Mouse (Mus musculus): ENCODE data around the gene Iah1. TPM values are rescaled to one million over a fixed set of nuclear protein-coding genes. Genes with fewer than 3 reads are reported as not detected.
A peak's percentile ranks its signal among the peaks of the same experiment; 100 is the strongest.

Gene Iah1
- polyA plus RNA-seq, 1 experiment from 2014 or later, result 58.8 TPM

DNA sequence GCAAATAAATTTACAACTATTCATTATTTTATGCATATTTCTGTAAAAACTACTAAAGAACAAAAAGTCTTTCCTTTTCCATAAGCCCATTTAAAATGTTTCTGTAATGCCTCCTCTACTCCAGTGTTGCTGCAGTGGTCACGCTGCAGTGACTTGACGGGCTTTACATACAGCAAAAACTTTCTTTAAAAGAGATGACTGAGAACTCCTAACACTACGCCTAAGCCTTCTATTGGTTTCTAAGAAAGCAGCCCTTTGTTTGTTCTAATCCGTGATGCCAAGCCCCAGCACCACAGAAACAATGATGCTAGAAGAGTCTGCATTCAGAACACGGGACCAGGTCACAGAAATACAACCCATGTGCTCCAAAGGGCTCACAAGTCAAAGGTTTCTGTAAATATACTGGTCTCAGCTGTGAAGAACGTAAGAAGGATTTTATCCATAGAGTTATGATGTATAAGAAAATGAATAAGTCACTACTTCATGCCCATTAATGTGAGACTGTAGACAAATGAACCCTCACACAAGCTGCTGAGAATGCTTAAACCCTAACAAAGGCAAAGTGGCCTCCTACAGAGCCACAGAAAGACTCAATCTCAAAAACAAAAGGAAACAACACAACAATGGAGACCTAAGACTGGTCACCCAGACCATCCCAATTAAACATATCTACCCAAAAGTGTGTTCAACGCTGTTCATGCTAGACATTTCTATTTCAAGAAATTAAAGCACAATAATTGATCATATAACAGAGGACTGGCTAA is 34.1 kb downstream of the Iah1 start:
- Histone ChIP-seq H3K27me3 (replicated peaks) (no peaks in the 10 kb centered on the region), H3K4me2 (replicated peaks) (no peak overlapping the region), H3K4me1 (replicated peaks) (no peaks in the 10 kb centered on the region), H3K9ac (no peak overlapping the region), H3K9me3 (no peaks in the 10 kb centered on the region), H3K27ac (no peak overlapping the region), H3K4me3 (replicated peaks) (no peak overlapping the region), H3K36me3 (peaks cover 23% of the 10 kb centered on the region)
- WGBS, result 86% methylated on average over 7 of the region's 7 CpGs
- no peak for ATAC-seq

DNA sequence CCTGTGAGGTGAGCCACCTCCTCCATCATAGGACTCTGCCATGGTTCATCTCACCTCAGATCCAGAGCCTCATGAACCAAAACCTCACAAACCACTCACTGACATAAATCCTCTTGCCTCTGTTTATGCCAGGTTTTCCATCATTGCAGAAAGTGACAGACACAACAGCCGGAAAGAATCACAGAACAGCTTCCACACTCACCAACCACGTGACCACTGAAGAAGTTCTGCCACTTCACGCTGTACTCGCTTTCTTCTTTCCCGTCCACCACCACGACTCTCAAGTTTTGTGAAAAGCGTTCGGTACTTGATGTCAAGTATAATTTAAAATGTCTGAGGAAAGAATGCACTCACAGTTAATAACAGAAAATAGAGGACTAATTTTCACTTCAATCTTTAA is 37.5 kb downstream of the Iah1 start:
- Histone ChIP-seq H3K4me3 (replicated peaks) (no peak overlapping the region), H3K4me2 (replicated peaks) (no peak overlapping the region), H3K9me3 (no peaks in the 10 kb centered on the region), H3K4me1 (replicated peaks) (no peaks in the 10 kb centered on the region), H3K36me3 (peaks cover 23% of the 10 kb centered on the region), H3K27me3 (replicated peaks) (no peaks in the 10 kb centered on the region), H3K27ac (no peak overlapping the region), H3K9ac (no peak overlapping the region)
- WGBS, result 93% methylated on average over 8 of the region's 8 CpGs
- ATAC-seq, result no peak

DNA sequence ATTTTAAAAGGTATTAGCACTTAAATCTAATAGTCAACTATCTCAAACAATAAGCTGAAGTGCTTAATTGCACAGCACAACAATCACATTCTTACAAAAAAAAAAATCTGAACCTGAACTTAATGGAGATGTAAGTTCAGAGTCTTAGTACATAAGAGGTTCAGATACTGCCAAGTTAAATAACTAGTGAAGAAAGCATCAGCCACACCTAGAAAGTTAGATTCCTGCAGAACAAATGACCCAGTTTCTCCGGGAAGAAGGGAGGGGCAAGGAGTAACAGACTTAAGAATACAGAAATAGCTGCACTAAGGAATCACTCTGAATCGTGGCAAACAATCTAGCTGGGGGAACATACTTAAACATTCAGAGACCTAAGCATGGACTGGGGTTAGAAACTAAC is 46.5 kb downstream of the Iah1 start:
- no peaks in the 10 kb centered on the region for H3K36me3 ChIP-seq
- ATAC-seq, result no peak
- H3K27ac ChIP-seq, result no peak overlapping the region
- WGBS, result 55% methylated on average over 2 of the region's 2 CpGs
- no peak overlapping the region for H3K4me3 ChIP-seq (replicated peaks)
- no peak overlapping the region for H3K9ac ChIP-seq
- no peaks in the 10 kb centered on the region for H3K27me3 ChIP-seq (replicated peaks)
- no peak overlapping the region for H3K4me2 ChIP-seq (replicated peaks)
- no peaks in the 10 kb centered on the region for H3K4me1 ChIP-seq (replicated peaks)
- no peaks in the 10 kb centered on the region for H3K9me3 ChIP-seq

- no peak overlapping the region for H3K27ac ChIP-seq
- no peak overlapping the region for H3K9ac ChIP-seq
- no peak overlapping the region for H3K4me3 ChIP-seq (replicated peaks)
- H3K36me3 ChIP-seq, result no peaks in the 10 kb centered on the region
- H3K4me2 ChIP-seq (replicated peaks), result no peak overlapping the region
- no peak for ATAC-seq
- no peaks in the 10 kb centered on the region for H3K9me3 ChIP-seq
- H3K4me1 ChIP-seq (replicated peaks), result no peaks in the 10 kb centered on the region
- WGBS, result 94% methylated on average over 3 of the region's 3 CpGs
- no peaks in the 10 kb centered on the region for H3K27me3 ChIP-seq (replicated peaks)
Measured at GRCm38 (mm10) chr12:21363195-21363594, 47.0 kb downstream of the Iah1 start.

GRCm38 (mm10) chr12:21364624-21365435 is 48.6 kb downstream of the Iah1 start:
- no peaks in the 10 kb centered on the region for H3K4me1 ChIP-seq (replicated peaks)
- WGBS, result 80% methylated on average over 10 of the region's 10 CpGs
- no peak overlapping the region for H3K9ac ChIP-seq
- no peaks in the 10 kb centered on the region for H3K36me3 ChIP-seq
- no peaks in the 10 kb centered on the region for H3K27me3 ChIP-seq (replicated peaks)
- H3K9me3 ChIP-seq, result no peaks in the 10 kb centered on the region
- no peak overlapping the region for H3K4me2 ChIP-seq (replicated peaks)
- no peak for ATAC-seq
- H3K27ac ChIP-seq, result no peak overlapping the region
- H3K4me3 ChIP-seq (replicated peaks), result no peak overlapping the region

DNA sequence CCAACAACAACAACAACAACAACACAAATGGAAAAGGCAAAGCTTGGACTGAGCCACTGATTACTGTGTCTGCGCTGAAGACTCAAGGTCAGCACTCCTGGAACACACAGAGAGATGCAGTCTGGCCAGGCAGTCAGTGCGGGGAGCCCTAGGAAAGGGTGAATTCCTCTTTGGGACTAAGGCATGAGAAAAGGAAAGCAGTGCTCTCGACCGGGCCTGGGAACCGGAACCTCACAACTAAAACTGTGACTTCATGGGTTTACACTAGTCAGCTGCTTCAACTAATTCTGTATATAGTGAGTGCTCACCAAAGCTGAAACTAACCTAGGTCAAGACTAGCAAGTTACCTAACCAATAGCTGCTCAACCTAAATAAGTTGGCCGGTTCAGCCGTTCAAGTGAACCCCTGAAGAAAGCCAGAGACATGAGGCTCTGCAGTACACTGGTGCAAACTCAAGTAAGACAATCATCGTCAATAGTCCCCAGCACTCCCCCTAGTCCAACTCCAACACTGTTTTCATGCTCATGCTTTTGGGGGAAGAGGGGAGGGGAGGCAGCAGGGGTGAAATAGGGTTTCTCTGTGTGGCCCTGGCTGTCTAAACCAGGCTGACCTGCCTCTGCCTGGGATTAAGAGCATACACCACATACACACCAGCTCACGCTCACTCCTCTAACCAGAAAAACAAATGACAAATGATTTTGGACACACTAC is 52.3 kb downstream of the Iah1 start:
- no peaks in the 10 kb centered on the region for H3K36me3 ChIP-seq
- H3K4me3 ChIP-seq (replicated peaks), result no peak overlapping the region
- H3K4me2 ChIP-seq (replicated peaks), result no peak overlapping the region
- H3K27ac ChIP-seq, result no peak overlapping the region
- H3K27me3 ChIP-seq (replicated peaks), result no peaks in the 10 kb centered on the region
- 86% methylated on average over 9 of the region's 9 CpGs for WGBS
- ATAC-seq, result no peak
- H3K9me3 ChIP-seq, result no peaks in the 10 kb centered on the region
- H3K4me1 ChIP-seq (replicated peaks), result no peaks in the 10 kb centered on the region
- no peak overlapping the region for H3K9ac ChIP-seq

GRCm38 (mm10) chr12:21369087-21369410 is 52.9 kb downstream of the Iah1 start:
- ATAC-seq, result no peak
- no peak overlapping the region for H3K4me2 ChIP-seq (replicated peaks)
- H3K9me3 ChIP-seq, result no peaks in the 10 kb centered on the region
- no peaks in the 10 kb centered on the region for H3K27me3 ChIP-seq (replicated peaks)
- H3K9ac ChIP-seq, result no peak overlapping the region
- no peaks in the 10 kb centered on the region for H3K36me3 ChIP-seq
- no peak overlapping the region for H3K27ac ChIP-seq
- H3K4me1 ChIP-seq (replicated peaks), result no peaks in the 10 kb centered on the region
- H3K4me3 ChIP-seq (replicated peaks), result no peak overlapping the region
- WGBS, result 94% methylated on average over 5 of the region's 5 CpGs

- Histone ChIP-seq H3K4me2 (replicated peaks) (no peak overlapping the region), H3K9ac (no peak overlapping the region), H3K9me3 (no peaks in the 10 kb centered on the region), H3K27ac (no peak overlapping the region), H3K36me3 (no peaks in the 10 kb centered on the region), H3K27me3 (replicated peaks) (no peaks in the 10 kb centered on the region), H3K4me3 (replicated peaks) (no peak overlapping the region), H3K4me1 (replicated peaks) (no peaks in the 10 kb centered on the region)
- 83% methylated on average over 1 of the region's 1 CpGs for WGBS
- no peak for ATAC-seq
Measured at GRCm38 (mm10) chr12:21370035-21370611, 53.9 kb downstream of the Iah1 start.

GRCm38 (mm10) chr12:21373100-21373819 is 57.1 kb downstream of the Iah1 start, which contains the start of gene Adam17:
Adam17 (minus strand) TSS chr12:21373632.
- ATAC-seq, result peak; percentile 99
- no peaks in the 10 kb centered on the region for H3K36me3 ChIP-seq
- H3K27ac ChIP-seq, result peak within 1 kb of the TSS; percentile 94
- H3K9ac ChIP-seq, result peak within 1 kb of the TSS; percentile 74
- H3K9me3 ChIP-seq, result no peaks in the 10 kb centered on the region
- peak within 1 kb of the TSS; percentile 67 for H3K4me2 ChIP-seq (replicated peaks)
- no peaks in the 10 kb centered on the region for H3K27me3 ChIP-seq (replicated peaks)
- no peaks in the 10 kb centered on the region for H3K4me1 ChIP-seq (replicated peaks)
- under 1% methylated on average over 55 of the region's 55 CpGs for WGBS
- peak within 1 kb of the TSS; percentile 63 for H3K4me3 ChIP-seq (replicated peaks)

Measured in intestine, embryonic 15.5 days (tissue).